In genomic region chr8:115706411-115706860, GRCm38 (mm10) we compare ENCODE assay signal across 8 mouse cellular contexts. TPM values are rescaled to one million over a fixed set of nuclear protein-coding genes. Genes with fewer than 3 reads are reported as not detected.
DNase-seq lines count a peak whose midpoint lies in the region.

No protein-coding gene starts in this region.

- intact Hi-C loops in gastrocnemius, postnatal 14 days (cut with DNase I; ENCODE audit: low total_unique reads): loop anchor here (5.0 kb wide), 1 partner anchor 304 kb away; no protein-coding TSS in a partner anchor

- peaks cover 1% of the 10 kb centered on the region for H3K27me3 ChIP-seq in splenic B cell, adult 2 months (ENCODE audit: control insufficient read depth, insufficient read depth, low read length, poor library complexity, severe bottlenecking)

- H3K36me3 ChIP-seq in splenic B cell, adult 2 months (ENCODE audit: control insufficient read depth, insufficient read depth, low read length, poor library complexity, severe bottlenecking): no peaks in the 10 kb centered on the region

- DNase-seq in retina, postnatal 7 days (ENCODE audit: low read depth, low spot score): peak; percentile 13
- DNase-seq in retina, postnatal 1 day: no peak
- peak; percentile 66 for DNase-seq in cerebellum, adult 9-11 months
- peak; percentile 55 for DNase-seq in gastrocnemius, postnatal 14 days
- peak; percentile 62 for DNase-seq in kidney, postnatal 10 days
- DNase-seq in mesoderm, embryonic 11.5 days (ENCODE audit: low read depth, low spot score): peak; percentile 39
- DNase-seq in splenic B cell, adult 2 months (ENCODE audit: low read depth, low spot score): peak; percentile 46
- DNase-seq in layer of hippocampus, adult 18-20 months (ENCODE audit: low spot score in 2 of 2): no peak

RNA-seq across cellular contexts. Expression of gene Maf, which starts 1.2 kb away (rescaled TPM):
- total RNA-seq in gastrocnemius, postnatal 14 days (2021): 100 to 1,000 TPM in 1 of 2 experiments, 10 to 100 TPM in 1; 93.8 to 112 TPM
- total RNA-seq in layer of hippocampus, adult 18-20 months (2021): 10 to 100 TPM; 18.7 to 19.4 TPM

Comparison
In these comparisons a context has a peak if more than half of its experiments do, and no peak if none do; other contexts are left out.
1. DNase-seq: peak in retina, postnatal 7 days (single experiment), cerebellum, adult 9-11 months (single experiment), gastrocnemius, postnatal 14 days (single experiment), kidney, postnatal 10 days (single experiment), mesoderm, embryonic 11.5 days (single experiment) and splenic B cell, adult 2 months (single experiment); none in retina, postnatal 1 day (single experiment) and layer of hippocampus, adult 18-20 months (0 of 2).
2. RNA of gene Maf, which starts 1.2 kb away (total RNA-seq): 93.8 to 112 TPM in gastrocnemius, postnatal 14 days; 18.7 to 19.4 TPM in layer of hippocampus, adult 18-20 months; every median in the first group is over 4 times any median in the second.